Mouse (Mus musculus) thymus, postnatal 14 days (tissue): ENCODE results near the gene Gm10600.
"Not testable (repeated sequence)": the region's sequence is repeated elsewhere in the genome, so short reads cannot be mapped to it uniquely, and the experiment has no call there.

Source experiments
- DNase-seq: peaks from one replicate; pipeline ENCODE4 v3.0.0; 2021

Gene Gm10600

GRCm38 (mm10) chr4:42240339-42240738 is at the start of gene Gm10600:
TSS of gene Gm10600 (plus strand) at chr4:42240639.
- DNase-seq = not testable (repeated sequence)

- DNase-seq = not testable (repeated sequence)
Observed at GRCm38 (mm10) chr4:42255467-42255866, 15.0 kb downstream of the Gm10600 start, which contains the start of gene Ccl21b. TSS of gene Ccl21b (plus strand) at chr4:42255767.
